Mouse (Mus musculus): ENCODE data around the gene Frg2f1. TPM values are rescaled to one million over a fixed set of nuclear protein-coding genes. Genes with fewer than 3 reads are reported as not detected.
"Not testable (repeated sequence)": the region's sequence is repeated elsewhere in the genome, so short reads cannot be mapped to it uniquely, and the experiment has no call there.

The Frg2f1 gene
- total RNA-seq (2017): 2.8 and 5.7 TPM in 2 replicates

- peak; percentile 84 for ATAC-seq (ENCODE audit: extremely low read depth, insufficient number of reproducible peaks, low FRiP score, poor library complexity, severe bottlenecking)
Measured at GRCm38 (mm10) chr4:119539031-119539824, at the start of gene Frg2f1. Gene Frg2f1 (minus strand): TSS chr4:119539529.

GRCm38 (mm10) chr4:119588037-119588436, 48.7 kb upstream of the Frg2f1 start:
- ATAC-seq (ENCODE audit: extremely low read depth, insufficient number of reproducible peaks, low FRiP score, poor library complexity, severe bottlenecking): no peak

- no peak for ATAC-seq (ENCODE audit: extremely low read depth, insufficient number of reproducible peaks, low FRiP score, poor library complexity, severe bottlenecking)
Measured at GRCm38 (mm10) chr4:119575459-119575858, 36.1 kb upstream of the Frg2f1 start.

GRCm38 (mm10) chr4:119574504-119574903, 35.2 kb upstream of the Frg2f1 start:
- ATAC-seq (ENCODE audit: extremely low read depth, insufficient number of reproducible peaks, low FRiP score, poor library complexity, severe bottlenecking): no peak

GRCm38 (mm10) chr4:119572682-119573081, 33.4 kb upstream of the Frg2f1 start:
- no peak for ATAC-seq (ENCODE audit: extremely low read depth, insufficient number of reproducible peaks, low FRiP score, poor library complexity, severe bottlenecking)

GRCm38 (mm10) chr4:119566322-119566835, 27.1 kb upstream of the Frg2f1 start:
- ATAC-seq (ENCODE audit: extremely low read depth, insufficient number of reproducible peaks, low FRiP score, poor library complexity, severe bottlenecking): no peak

GRCm38 (mm10) chr4:119563136-119563535, 23.8 kb upstream of the Frg2f1 start:
- no peak for ATAC-seq (ENCODE audit: extremely low read depth, insufficient number of reproducible peaks, low FRiP score, poor library complexity, severe bottlenecking)

- ATAC-seq (ENCODE audit: extremely low read depth, insufficient number of reproducible peaks, low FRiP score, poor library complexity, severe bottlenecking): no peak
Measured at GRCm38 (mm10) chr4:119555466-119555865, 16.1 kb upstream of the Frg2f1 start.

GRCm38 (mm10) chr4:119550864-119551263, 11.5 kb upstream of the Frg2f1 start:
- ATAC-seq (ENCODE audit: extremely low read depth, insufficient number of reproducible peaks, low FRiP score, poor library complexity, severe bottlenecking): no peak

- ATAC-seq (ENCODE audit: extremely low read depth, insufficient number of reproducible peaks, low FRiP score, poor library complexity, severe bottlenecking): no peak
Measured at GRCm38 (mm10) chr4:119540533-119540890, 1.2 kb upstream of the Frg2f1 start.

GRCm38 (mm10) chr4:119539836-119540532, 655 bp upstream of the Frg2f1 start:
- ATAC-seq (ENCODE audit: extremely low read depth, insufficient number of reproducible peaks, low FRiP score, poor library complexity, severe bottlenecking): peak; percentile 27; the same call in 1 of the 2 replicates

- ATAC-seq (ENCODE audit: extremely low read depth, insufficient number of reproducible peaks, low FRiP score, poor library complexity, severe bottlenecking): no peak
Measured at GRCm38 (mm10) chr4:119537436-119537835, 1.9 kb downstream of the Frg2f1 start.

- ATAC-seq (ENCODE audit: extremely low read depth, insufficient number of reproducible peaks, low FRiP score, poor library complexity, severe bottlenecking): not testable (repeated sequence)
Measured at GRCm38 (mm10) chr4:119536615-119537014, 2.7 kb downstream of the Frg2f1 start, which contains the start of gene Foxj3. Gene Foxj3 (plus strand): TSS chr4:119537004.

GRCm38 (mm10) chr4:119535103-119535502, 4.2 kb downstream of the Frg2f1 start:
- no peak for ATAC-seq (ENCODE audit: extremely low read depth, insufficient number of reproducible peaks, low FRiP score, poor library complexity, severe bottlenecking)

GRCm38 (mm10) chr4:119531813-119532212, 7.5 kb downstream of the Frg2f1 start:
- ATAC-seq (ENCODE audit: extremely low read depth, insufficient number of reproducible peaks, low FRiP score, poor library complexity, severe bottlenecking): peak; percentile 26; the same call in 1 of the 2 replicates

- ATAC-seq (ENCODE audit: extremely low read depth, insufficient number of reproducible peaks, low FRiP score, poor library complexity, severe bottlenecking): no peak
Measured at GRCm38 (mm10) chr4:119526329-119526845, 12.9 kb downstream of the Frg2f1 start.

- ATAC-seq (ENCODE audit: extremely low read depth, insufficient number of reproducible peaks, low FRiP score, poor library complexity, severe bottlenecking): no peak
Measured at GRCm38 (mm10) chr4:119524466-119524865, 14.9 kb downstream of the Frg2f1 start.

- ATAC-seq (ENCODE audit: extremely low read depth, insufficient number of reproducible peaks, low FRiP score, poor library complexity, severe bottlenecking): no peak
Measured at GRCm38 (mm10) chr4:119524010-119524409, 15.3 kb downstream of the Frg2f1 start.

- ATAC-seq (ENCODE audit: extremely low read depth, insufficient number of reproducible peaks, low FRiP score, poor library complexity, severe bottlenecking): no peak
Measured at GRCm38 (mm10) chr4:119523575-119523974, 15.8 kb downstream of the Frg2f1 start.

- ATAC-seq (ENCODE audit: extremely low read depth, insufficient number of reproducible peaks, low FRiP score, poor library complexity, severe bottlenecking): no peak
Measured at GRCm38 (mm10) chr4:119512731-119513141, 26.6 kb downstream of the Frg2f1 start.

Measured in neutrophil, adult 5-6 weeks (primary cell).